Comparison of ENCODE assay signal across 11 mouse cellular contexts in the genomic region with DNA sequence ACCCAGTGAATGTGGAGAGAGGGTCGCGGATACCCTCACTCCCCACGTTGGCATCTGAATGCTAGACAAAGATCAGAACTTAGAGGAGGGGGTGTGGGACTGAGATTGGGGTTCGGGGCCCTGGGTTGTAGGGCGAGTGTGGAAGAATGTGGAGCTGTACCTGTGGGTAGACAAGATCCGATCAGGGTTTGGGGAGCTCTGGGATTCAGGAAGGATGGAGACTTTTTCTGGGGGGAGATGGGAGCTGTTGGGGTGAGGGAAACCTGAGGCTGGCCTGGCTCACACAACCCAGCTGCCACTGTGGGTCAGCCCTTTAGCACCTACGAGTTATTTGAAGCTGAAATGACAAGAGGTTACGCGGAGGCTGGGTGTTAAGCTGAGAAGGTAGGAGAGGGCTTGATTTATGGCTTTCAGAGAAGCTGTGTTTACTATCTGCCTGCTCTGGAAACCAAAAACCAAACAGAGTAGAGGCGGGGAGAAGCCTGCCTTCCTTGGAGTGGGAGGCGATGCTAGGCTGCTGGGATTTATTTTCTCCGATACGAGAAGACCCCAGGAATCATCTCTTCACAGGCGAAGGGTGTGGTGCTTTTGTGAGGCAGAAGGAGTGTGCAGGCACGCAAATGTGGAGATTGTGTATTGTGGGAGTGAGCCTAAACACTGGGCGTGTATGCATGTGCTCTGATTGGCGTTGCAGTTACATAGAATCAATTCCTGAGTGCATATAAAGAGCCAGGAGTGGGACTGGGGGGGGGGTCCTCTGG. TPM values are rescaled to one million over a fixed set of nuclear protein-coding genes. Genes with fewer than 3 reads are reported as not detected.
DNase-seq lines count a peak whose midpoint lies in the region; ATAC-seq and TF ChIP-seq lines count a peak whose summit lies in the region.
"Had no signal": no experiment of that assay in that cellular context is flagged by ENCODE, and none has a peak within 500 bp of the region (broad histone marks: within the 10 kb centered on the region; RNA-seq: fewer than 3 reads in every experiment).

No protein-coding gene starts in this region.

- peaks cover 10% of the 10 kb centered on the region; the same call in 1 of the 2 replicates for H3K27me3 ChIP-seq in liver, adult 2 months (ENCODE audit: control insufficient read depth, insufficient read depth, low read length)
- H3K27me3 ChIP-seq in hindbrain, embryonic 10.5 days (ENCODE audit: insufficient read depth, poor library complexity, severe bottlenecking): peaks cover 100% of the 10 kb centered on the region
- H3K27me3 ChIP-seq in intestine, embryonic 16.5 days (replicated peaks; ENCODE audit: control insufficient read depth, insufficient read depth, low read length): peaks cover 3% of the 10 kb centered on the region; the same call in 1 of the 2 replicates
- no peaks in the 10 kb centered on the region; the same call in none of the 2 replicates for H3K27me3 ChIP-seq in small intestine, adult 2 months (ENCODE audit: control insufficient read depth, insufficient read depth, low read length)

- 23% methylated on average over 17 of the region's 17 CpGs for WGBS in liver, adult 2 months
- 3% methylated on average over 17 of the region's 17 CpGs for WGBS in hindbrain, embryonic 10.5 days
- WGBS in intestine, embryonic 16.5 days: 15% methylated on average over 17 of the region's 17 CpGs
- 27% methylated on average over 17 of the region's 17 CpGs for WGBS in small intestine, adult 2 months

- no peak for TF ChIP-seq POLR2A in liver, adult 2 months (IDR thresholded peaks at IDR 0.05; ENCODE audit: extremely low read depth, insufficient read depth, low read length)
- TF ChIP-seq POLR2A in small intestine, adult 2 months (IDR thresholded peaks at IDR 0.05; ENCODE audit: low read depth, low read length): no peak

- H3K27ac ChIP-seq in liver, adult 2 months (replicated peaks; ENCODE audit: insufficient read depth, low read depth, low read length): no peak overlapping the region
- peak overlapping the region; percentile 82 for H3K27ac ChIP-seq in hindbrain, embryonic 10.5 days
- peak overlapping the region; percentile 92 for H3K27ac ChIP-seq in intestine, embryonic 16.5 days (ENCODE audit: low read length)
- H3K27ac ChIP-seq in small intestine, adult 2 months (ENCODE audit: insufficient read depth, low read depth, low read length): peak overlapping the region; percentile 25
- H3K27ac ChIP-seq: midbrain, embryonic 15.5 days had no signal

- ATAC-seq in intestine, embryonic 16.5 days: peak; percentile 31; the same call in 1 of the 2 replicates
- ATAC-seq: midbrain, embryonic 15.5 days had no signal

- 0 out of 2 replicates have a peak overlapping the region, but pooled peaks have one; percentile 25 for H3K4me3 ChIP-seq in liver, adult 2 months (ENCODE audit: insufficient read depth, low read depth, low read length)
- H3K4me3 ChIP-seq in hindbrain, embryonic 10.5 days: peak overlapping the region; percentile 48
- H3K4me3 ChIP-seq in intestine, embryonic 16.5 days (ENCODE audit: low read length): peak overlapping the region; percentile 51
- H3K4me3 ChIP-seq in small intestine, adult 2 months (ENCODE audit: low read depth, low read length): peak overlapping the region; percentile 49
- H3K4me3 ChIP-seq: midbrain, embryonic 15.5 days had no signal

- H3K4me1 ChIP-seq in liver, adult 2 months (ENCODE audit: control insufficient read depth, insufficient read depth, low read length): 0 out of 2 replicates have a peak, but pooled peaks cover 1% of the 10 kb centered on the region
- peaks cover 7% of the 10 kb centered on the region for H3K4me1 ChIP-seq in hindbrain, embryonic 10.5 days (replicated peaks)
- peaks cover 57% of the 10 kb centered on the region for H3K4me1 ChIP-seq in intestine, embryonic 16.5 days (ENCODE audit: control insufficient read depth, insufficient read depth, low read length)
- H3K4me1 ChIP-seq in small intestine, adult 2 months (ENCODE audit: control insufficient read depth, insufficient read depth, insufficient read length, low read length): no peaks in the 10 kb centered on the region; the same call in 1 of the 2 replicates
- H3K4me1 ChIP-seq: midbrain, embryonic 15.5 days had no signal

- TF ChIP-seq CTCF in liver, adult 2 months (IDR thresholded peaks at IDR 0.05; ENCODE audit: low read depth, low read length): no peak
- no peak for TF ChIP-seq CTCF in small intestine, adult 2 months (IDR thresholded peaks at IDR 0.05; ENCODE audit: extremely low read depth, insufficient read length, insufficient replicate concordance, low read depth, low read length)

- 0 out of 2 replicates have a peak overlapping the region, but pooled peaks have one; percentile 38 for H3K9ac ChIP-seq in liver, adult 2 months (ENCODE audit: low read depth, low read length)
- H3K9ac ChIP-seq in intestine, embryonic 16.5 days (ENCODE audit: low read depth, low read length): peak overlapping the region; percentile 79
- H3K9ac ChIP-seq: midbrain, embryonic 15.5 days had no signal

- peak overlapping the region; percentile 65 for H3K4me2 ChIP-seq in intestine, embryonic 16.5 days (ENCODE audit: low read depth, low read length)
- H3K4me2 ChIP-seq: midbrain, embryonic 15.5 days had no signal

- no peaks in the 10 kb centered on the region for H3K36me3 ChIP-seq in liver, adult 2 months (ENCODE audit: control insufficient read depth, insufficient read depth, low read length)
- no peaks in the 10 kb centered on the region for H3K36me3 ChIP-seq in hindbrain, embryonic 10.5 days
- H3K36me3 ChIP-seq in intestine, embryonic 16.5 days (ENCODE audit: control insufficient read depth, insufficient read depth, low read length): no peaks in the 10 kb centered on the region
- no peaks in the 10 kb centered on the region for H3K36me3 ChIP-seq in small intestine, adult 2 months (ENCODE audit: control insufficient read depth, insufficient read depth, low read length)
- H3K36me3 ChIP-seq: midbrain, embryonic 15.5 days had no signal

- no peaks in the 10 kb centered on the region for H3K9me3 ChIP-seq in hindbrain, embryonic 10.5 days
- no peaks in the 10 kb centered on the region for H3K9me3 ChIP-seq in intestine, embryonic 16.5 days (ENCODE audit: control insufficient read depth, low read length)
- H3K9me3 ChIP-seq: midbrain, embryonic 15.5 days had no signal

- DNase-seq in liver, adult 2 months (ENCODE audit: extremely low read depth, low read depth, low spot score): no peak
- DNase-seq in liver: no peak
- no peak for DNase-seq in hindbrain, embryonic 10.5 days (ENCODE audit: low spot score)
- DNase-seq in ovary, postnatal 36 days (ENCODE audit: low spot score): no peak
- DNase-seq in adrenal gland, postnatal 25 days: no peak
- DNase-seq: adrenal gland, postnatal 36 days; right cerebral cortex, postnatal 4 days had no signal

- no peaks in the 10 kb centered on the region for H3K79me2 ChIP-seq in liver, adult 2 months (ENCODE audit: control insufficient read depth, insufficient read depth, low read length)

RNA-seq across cellular contexts. Expression of gene Hoxb3, which starts 10.3 kb away (rescaled TPM):
- total RNA-seq in liver, adult 2 months (2014; rRNA removed): 0.18 and 0.47 TPM in 2 replicates
- 0.47 and 0.48 TPM in 2 replicates for polyA plus RNA-seq in liver, adult 2 months (2012; rRNA removed)
- 5.3 and 9.6 TPM in 2 replicates for polyA plus RNA-seq in hindbrain, embryonic 10.5 days (2016; fragmentation: Nextera tagmentation; extraction: Ambion mirVana)
- polyA plus RNA-seq in intestine, embryonic 16.5 days (2015; fragmentation: Nextera tagmentation; extraction: Ambion mirVana): 1.4 and 1.5 TPM in 2 replicates
- polyA plus RNA-seq in small intestine, adult 2 months (2012; rRNA removed): 3.5 and 5.5 TPM in 2 replicates
- 33.0 and 40.1 TPM in 2 replicates for total RNA-seq in adrenal gland, postnatal 25 days (2021)
- total RNA-seq: left cerebral cortex, postnatal 25 days had no signal
- polyA plus RNA-seq: midbrain, embryonic 15.5 days had no signal

RNA-seq across cellular contexts. Expression of gene Hoxb4, which starts 15.4 kb away (rescaled TPM):
- 0.37 and 0.67 TPM in 2 replicates for total RNA-seq in liver, adult 2 months (2014; rRNA removed)
- polyA plus RNA-seq in liver, adult 2 months (2012; rRNA removed): 0.55 and 0.91 TPM in 2 replicates
- 0.47 and 3.1 TPM in 2 replicates for polyA plus RNA-seq in hindbrain, embryonic 10.5 days (2016; fragmentation: Nextera tagmentation; extraction: Ambion mirVana)
- polyA plus RNA-seq in intestine, embryonic 16.5 days (2015; fragmentation: Nextera tagmentation; extraction: Ambion mirVana): 1.8 and 2.0 TPM in 2 replicates
- polyA plus RNA-seq in small intestine, adult 2 months (2012; rRNA removed): 1.4 and 2.9 TPM in 2 replicates
- total RNA-seq in adrenal gland, postnatal 25 days (2021): 27.6 and 31.5 TPM in 2 replicates
- total RNA-seq: left cerebral cortex, postnatal 25 days had no signal
- polyA plus RNA-seq: midbrain, embryonic 15.5 days had no signal

RNA-seq across cellular contexts. Expression of gene Hoxb2, which starts 16.9 kb away (rescaled TPM):
- 0.46 and 0.60 TPM in 2 replicates for total RNA-seq in liver, adult 2 months (2014; rRNA removed)
- polyA plus RNA-seq in liver, adult 2 months (2012; rRNA removed): 0.98 and 1.3 TPM in 2 replicates
- 30.1 and 49.6 TPM in 2 replicates for polyA plus RNA-seq in hindbrain, embryonic 10.5 days (2016; fragmentation: Nextera tagmentation; extraction: Ambion mirVana)
- 9.6 and 11.6 TPM in 2 replicates for polyA plus RNA-seq in intestine, embryonic 16.5 days (2015; fragmentation: Nextera tagmentation; extraction: Ambion mirVana)
- polyA plus RNA-seq in small intestine, adult 2 months (2012; rRNA removed): 9.9 TPM in 2 replicates
- total RNA-seq in adrenal gland, postnatal 25 days (2021): 24.0 and 25.6 TPM in 2 replicates
- total RNA-seq: left cerebral cortex, postnatal 25 days had no signal

RNA-seq across cellular contexts. Expression of gene Hoxb5, which starts 30.3 kb away (rescaled TPM):
- 0.09 and 0.20 TPM in 2 replicates for total RNA-seq in liver, adult 2 months (2014; rRNA removed)
- polyA plus RNA-seq in liver, adult 2 months (2012; rRNA removed): 0.35 and 0.40 TPM in 2 replicates
- 0.14 and 6.3 TPM in 2 replicates for polyA plus RNA-seq in hindbrain, embryonic 10.5 days (2016; fragmentation: Nextera tagmentation; extraction: Ambion mirVana)
- polyA plus RNA-seq in intestine, embryonic 16.5 days (2015; fragmentation: Nextera tagmentation; extraction: Ambion mirVana): 26.4 and 28.7 TPM in 2 replicates
- polyA plus RNA-seq in small intestine, adult 2 months (2012; rRNA removed): 1.8 and 3.2 TPM in 2 replicates
- 36.5 and 36.8 TPM in 2 replicates for total RNA-seq in adrenal gland, postnatal 25 days (2021)
- total RNA-seq: left cerebral cortex, postnatal 25 days had no signal

RNA-seq across cellular contexts. Expression of gene Hoxb1, which starts 32.1 kb away (rescaled TPM):
- not detected in 2 replicates for total RNA-seq in liver, adult 2 months (2014; rRNA removed)
- not detected in 2 replicates for polyA plus RNA-seq in liver, adult 2 months (2012; rRNA removed)
- polyA plus RNA-seq in hindbrain, embryonic 10.5 days (2016; fragmentation: Nextera tagmentation; extraction: Ambion mirVana): 15.4 and 22.7 TPM in 2 replicates
- not detected in 2 replicates for polyA plus RNA-seq in intestine, embryonic 16.5 days (2015; fragmentation: Nextera tagmentation; extraction: Ambion mirVana)
- polyA plus RNA-seq in small intestine, adult 2 months (2012; rRNA removed): not detected in 2 replicates
- total RNA-seq in adrenal gland, postnatal 25 days (2021): not detected in 2 replicates
- total RNA-seq: adrenal gland, postnatal 36 days; left cerebral cortex, postnatal 25 days had no signal
- polyA plus RNA-seq: midbrain, embryonic 15.5 days had no signal
